Mouse (Mus musculus) adrenal gland, postnatal 4 days (tissue): ENCODE data around the gene Gm5901. TPM values are rescaled to one million over a fixed set of nuclear protein-coding genes. Genes with fewer than 3 reads are reported as not detected.
"Not testable (repeated sequence)": the region's sequence is repeated elsewhere in the genome, so short reads cannot be mapped to it uniquely, and the experiment has no call there.

Source experiments
- DNase-seq, 2 experiments: peaks; one replicate each; pipeline ENCODE4 v3.0.0; 2021 to 2022; ENCODE audit warnings: low spot score in 2 of 2, mixed read lengths in 2 of 2
- long read RNA-seq, 2 experiments: library from polyadenylated mRNA; stranded (forward); transcript quantifications; one replicate each; pipeline ENCODE4 v2.0.0; 2021
- total RNA-seq, 2 experiments: library from RNA; stranded (reverse); gene quantifications; 2 replicates each; pipeline ENCODE4 v1.2.3; 2021

Gm5901 gene
- not detected for total RNA-seq
- long read RNA-seq, experiment 1: 0 reads
- long read RNA-seq, experiment 2, partial matches to known transcripts: 0 of 1 reads
- long read RNA-seq, experiment 2, other reads (novel, unspliced or antisense): 1 of 1 reads

GRCm38 (mm10) chr7:105374866-105375265 lies at the start of gene Gm5901:
TSS of gene Gm5901 (plus strand) at chr7:105375038.
- DNase-seq: no peak

GRCm38 (mm10) chr7:105325302-105325701 lies 49.5 kb upstream of the Gm5901 start:
- DNase-seq: no peak

- DNase-seq: no peak
Observed at GRCm38 (mm10) chr7:105334004-105334403, 40.8 kb upstream of the Gm5901 start, which contains the start of gene Olfr690. TSS of gene Olfr690 (minus strand) at chr7:105334104.

- DNase-seq: no peak
Observed at GRCm38 (mm10) chr7:105342170-105342569, 32.7 kb upstream of the Gm5901 start, which contains the start of gene Olfr691. TSS of gene Olfr691 (minus strand) at chr7:105342270.

- no peak for DNase-seq
Observed at GRCm38 (mm10) chr7:105342752-105343151, 32.1 kb upstream of the Gm5901 start.

- DNase-seq: not testable (repeated sequence)
Observed at GRCm38 (mm10) chr7:105356064-105356463, 18.8 kb upstream of the Gm5901 start.

- DNase-seq: not testable (repeated sequence)
Observed at GRCm38 (mm10) chr7:105356487-105356886, 18.4 kb upstream of the Gm5901 start.

GRCm38 (mm10) chr7:105361713-105362112 lies 13.1 kb upstream of the Gm5901 start:
- DNase-seq: no peak

- DNase-seq: no peak
Observed at GRCm38 (mm10) chr7:105367268-105367667, 7.6 kb upstream of the Gm5901 start.

- DNase-seq: no peak
Observed at GRCm38 (mm10) chr7:105367930-105368329, 6.9 kb upstream of the Gm5901 start, which contains the start of gene Olfr692. TSS of gene Olfr692 (plus strand) at chr7:105368230.

GRCm38 (mm10) chr7:105368521-105368920 lies 6.3 kb upstream of the Gm5901 start:
- DNase-seq: no peak

GRCm38 (mm10) chr7:105372912-105373311 lies 1.9 kb upstream of the Gm5901 start:
- no peak for DNase-seq

- DNase-seq: no peak
Observed at GRCm38 (mm10) chr7:105373509-105373908, 1.3 kb upstream of the Gm5901 start.

- no peak for DNase-seq
Observed at GRCm38 (mm10) chr7:105373976-105374375, 862 bp upstream of the Gm5901 start.

GRCm38 (mm10) chr7:105380329-105380728 lies 5.5 kb downstream of the Gm5901 start:
- DNase-seq: no peak

- no peak for DNase-seq
Observed at GRCm38 (mm10) chr7:105387696-105388095, 12.9 kb downstream of the Gm5901 start.

- no peak for DNase-seq
Observed at GRCm38 (mm10) chr7:105390236-105390635, 15.4 kb downstream of the Gm5901 start.

GRCm38 (mm10) chr7:105394606-105395005 lies 19.8 kb downstream of the Gm5901 start:
- no peak for DNase-seq

- DNase-seq: no peak
Observed at GRCm38 (mm10) chr7:105395131-105395820, 20.4 kb downstream of the Gm5901 start.

- no peak for DNase-seq
Observed at GRCm38 (mm10) chr7:105396126-105396525, 21.3 kb downstream of the Gm5901 start.

GRCm38 (mm10) chr7:105399058-105399934 lies 24.5 kb downstream of the Gm5901 start:
- DNase-seq: no peak
